Mouse (Mus musculus): ENCODE measurements around the gene Sorl1.

The Sorl1 gene

DNA sequence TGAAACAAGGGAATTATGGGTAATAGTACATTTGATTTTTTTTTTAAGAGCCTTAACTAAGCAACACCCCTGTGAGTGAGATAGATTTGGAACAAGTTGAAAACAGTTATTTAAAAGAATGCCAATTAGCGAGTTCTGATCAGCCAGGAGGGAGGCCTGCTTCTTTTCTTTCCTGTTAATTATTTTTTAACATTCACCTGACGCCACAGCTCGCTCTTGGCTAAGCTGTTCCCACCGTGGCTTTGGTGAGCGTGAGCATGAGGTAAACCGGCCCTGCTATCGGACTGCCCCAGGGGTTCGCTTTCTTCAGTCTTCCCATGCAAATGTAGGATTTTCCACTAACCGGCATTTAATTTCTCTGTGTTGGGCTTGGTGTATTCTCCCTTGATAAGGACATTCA is 128.8 kb downstream of the Sorl1 start:
- DNase-seq: no peak

- DNase-seq: no peak
Measured at GRCm38 (mm10) chr9:41993821-41994220, 130.3 kb downstream of the Sorl1 start.

GRCm38 (mm10) chr9:41992841-41993240 is 131.3 kb downstream of the Sorl1 start:
- no peak for DNase-seq

DNA sequence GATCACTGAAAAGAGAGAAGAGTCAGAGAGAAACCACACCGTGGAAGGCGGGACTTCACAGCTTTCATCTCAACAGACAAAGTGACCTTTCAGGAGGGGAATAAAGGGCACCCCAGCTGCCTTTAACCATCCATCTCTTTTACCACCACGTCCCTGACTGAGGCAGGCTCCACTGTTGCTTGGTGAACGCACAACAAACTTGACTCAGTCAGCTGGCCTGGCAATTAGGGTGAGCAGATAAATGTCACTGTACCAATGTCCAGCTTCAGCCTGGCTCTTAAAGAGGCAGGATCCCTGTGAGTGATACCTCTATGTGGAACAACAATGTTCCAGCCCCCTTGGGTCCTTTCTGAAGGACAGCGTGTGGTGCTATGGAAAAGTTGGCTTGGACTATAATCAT is 138.5 kb downstream of the Sorl1 start:
- no peak for DNase-seq

GRCm38 (mm10) chr9:41985052-41985451 is 139.0 kb downstream of the Sorl1 start:
- no peak for DNase-seq

- DNase-seq: no peak
Measured at GRCm38 (mm10) chr9:41984306-41984705, 139.8 kb downstream of the Sorl1 start.

GRCm38 (mm10) chr9:41983286-41983685 is 140.8 kb downstream of the Sorl1 start:
- no peak for DNase-seq

DNA sequence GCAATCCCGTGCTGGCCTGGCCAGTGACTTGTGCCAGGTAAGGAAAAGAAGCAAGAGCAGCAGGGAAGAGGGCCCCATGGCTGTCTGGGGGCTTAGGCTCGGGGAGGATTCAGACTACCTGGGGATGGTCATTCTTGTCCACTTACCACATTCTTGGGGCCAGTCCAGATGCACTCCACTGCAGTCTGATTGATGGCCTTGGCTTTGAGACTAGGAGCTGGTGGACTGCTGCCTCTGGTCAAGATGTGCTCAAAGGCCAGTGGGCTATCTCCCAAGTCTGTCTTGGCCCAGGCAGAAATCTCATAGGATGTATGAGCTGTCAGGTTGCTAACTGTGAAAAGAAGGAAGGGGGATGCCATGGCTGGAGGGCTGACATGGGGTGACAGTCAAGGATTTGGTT is 141.3 kb downstream of the Sorl1 start:
- DNase-seq: no peak

- DNase-seq: no peak
Measured at GRCm38 (mm10) chr9:41982023-41982422, 142.1 kb downstream of the Sorl1 start.

DNA sequence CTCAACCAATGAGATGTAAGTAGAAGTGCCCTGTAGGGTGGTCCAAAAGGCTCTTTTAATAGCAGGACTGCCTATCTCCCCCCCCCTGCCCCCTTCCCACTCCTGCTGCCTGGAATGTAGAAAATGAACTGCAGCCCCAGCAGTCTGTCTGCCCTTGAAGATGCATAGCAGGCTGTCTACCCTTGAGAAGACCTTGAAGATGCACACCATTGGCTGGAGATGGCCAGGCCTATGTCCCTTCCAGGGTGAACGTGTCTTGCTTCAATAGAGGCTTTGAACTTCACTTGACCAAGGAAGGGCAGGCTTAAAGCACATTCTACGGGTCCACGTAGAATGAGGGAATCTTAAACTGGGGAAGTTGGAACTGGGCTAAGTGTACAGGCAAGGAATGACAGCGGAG is 142.8 kb downstream of the Sorl1 start:
- no peak for DNase-seq

- no peak for DNase-seq
Measured at GRCm38 (mm10) chr9:41980796-41981195, 143.3 kb downstream of the Sorl1 start.

- DNase-seq: no peak
Measured at GRCm38 (mm10) chr9:41978366-41978765, 145.7 kb downstream of the Sorl1 start.

- no peak for DNase-seq
Measured at GRCm38 (mm10) chr9:41975968-41976367, 148.1 kb downstream of the Sorl1 start.

DNA sequence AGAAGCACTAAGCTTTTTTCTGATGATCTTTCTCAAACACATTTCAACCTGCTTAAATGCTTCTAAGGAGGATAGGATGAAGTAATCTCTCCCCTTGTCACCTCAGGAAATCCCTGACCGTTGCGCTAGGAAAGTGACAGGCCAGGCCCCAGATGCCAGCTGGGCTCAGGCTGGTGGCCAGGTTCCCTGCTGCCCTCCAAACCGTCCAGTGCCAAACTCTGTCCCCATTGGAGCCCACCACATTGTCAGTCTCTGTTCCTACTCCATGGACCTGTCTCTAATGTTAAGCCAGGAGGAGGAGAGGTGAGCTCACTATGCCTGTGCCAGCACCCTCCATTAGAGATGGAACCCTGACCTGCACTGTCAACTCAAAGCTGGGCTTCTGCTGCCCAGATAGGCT is 149.4 kb downstream of the Sorl1 start:
- DNase-seq: peak; percentile 58

DNA sequence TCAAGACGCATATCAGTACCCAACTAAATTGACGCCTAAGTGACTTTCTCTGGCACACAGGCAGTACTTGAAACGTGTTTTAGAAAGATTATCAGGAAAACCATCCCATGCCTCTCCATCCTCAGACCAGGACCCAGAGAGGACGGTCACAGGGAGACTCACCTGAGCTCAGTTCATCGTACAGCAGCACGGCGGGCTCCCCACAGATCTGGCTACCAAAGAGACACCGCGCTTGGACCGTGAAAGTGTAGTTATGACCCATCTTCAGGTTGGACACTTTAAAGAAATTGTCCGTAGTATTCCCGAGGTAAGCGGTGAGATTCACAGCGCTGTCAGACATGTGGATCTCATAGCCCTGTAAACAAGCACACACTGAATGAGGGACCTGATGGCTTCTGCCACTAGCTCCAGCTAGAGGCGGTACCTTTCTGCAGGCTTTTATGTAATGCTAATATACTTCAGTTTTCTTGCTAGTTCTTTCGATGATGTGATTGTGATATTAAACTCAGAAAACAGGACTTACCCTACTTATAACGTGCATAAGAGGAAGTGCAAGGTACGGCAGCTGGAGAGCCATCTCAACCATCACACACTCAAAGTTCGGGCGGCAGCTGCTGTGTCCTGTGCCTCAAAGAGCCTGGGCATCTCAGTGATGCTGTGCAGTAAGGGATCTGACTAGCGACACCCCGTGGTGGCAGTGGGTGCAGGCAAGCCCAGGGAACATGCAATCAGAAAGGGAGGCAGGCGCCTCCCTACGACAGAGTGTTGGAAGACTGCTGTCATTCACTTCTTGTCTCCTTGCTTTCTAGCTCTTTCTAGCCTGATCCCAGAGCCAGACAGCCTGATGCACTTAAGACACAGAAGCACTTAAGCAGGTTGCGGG is 150.1 kb downstream of the Sorl1 start:
- DNase-seq: peak; percentile 43

- DNase-seq: no peak
Measured at GRCm38 (mm10) chr9:41969961-41970360, 154.1 kb downstream of the Sorl1 start.

DNA sequence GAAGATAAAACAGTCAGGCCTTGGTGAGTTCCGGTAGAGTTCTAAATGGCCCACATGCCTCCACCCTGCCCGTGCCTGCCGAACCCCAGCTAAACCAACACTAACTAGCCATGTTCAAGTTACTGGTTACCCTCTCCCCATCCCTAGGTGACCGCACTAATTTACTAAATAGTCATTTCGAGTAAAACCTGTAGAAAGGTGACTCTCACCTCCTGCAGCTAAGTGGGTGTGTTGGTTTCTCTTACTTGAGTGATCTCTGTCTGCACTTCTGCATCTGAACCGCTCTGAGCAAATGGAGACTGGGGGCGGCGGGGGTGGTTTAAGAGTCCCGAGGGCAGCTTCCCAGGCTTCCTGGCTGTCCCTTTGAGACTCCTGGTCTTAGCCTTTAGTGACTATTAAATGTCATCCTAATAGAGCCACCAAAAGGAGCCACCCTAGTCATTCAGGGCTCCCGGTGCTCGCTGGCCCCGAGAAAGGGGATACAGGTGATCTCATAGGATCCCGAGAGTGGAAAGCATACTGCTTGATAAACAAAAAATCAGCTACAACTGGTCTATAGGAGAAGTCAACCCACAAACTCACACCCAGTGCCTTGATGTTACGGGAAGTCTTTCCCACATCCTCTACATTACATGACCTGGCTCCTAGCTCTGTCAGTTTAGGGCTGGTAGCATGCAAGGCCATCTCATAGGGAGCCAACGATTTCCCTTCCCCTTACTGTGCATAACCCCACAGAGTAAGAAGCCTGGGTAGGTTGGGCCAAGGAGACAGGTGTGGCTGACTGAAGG is 155.2 kb downstream of the Sorl1 start:
- DNase-seq: no peak

DNA sequence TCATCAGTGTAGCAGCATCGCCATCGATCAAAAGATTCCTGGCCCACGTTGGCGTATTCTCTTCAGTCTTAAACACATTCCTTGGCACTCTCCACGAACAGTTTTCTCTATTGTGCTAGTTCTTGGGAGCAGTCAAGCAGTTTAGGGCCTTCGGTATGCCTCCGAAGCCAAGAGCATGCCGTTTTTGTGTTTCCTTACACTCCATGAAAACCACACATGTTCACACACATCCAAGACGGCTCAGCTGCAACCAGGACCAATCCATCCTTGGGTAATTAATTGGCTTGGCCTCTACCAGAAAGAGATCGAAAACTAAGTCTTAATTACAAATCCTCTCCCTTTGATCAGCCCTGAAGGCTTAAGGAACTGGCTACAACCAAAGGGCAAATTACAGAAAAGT is 162.8 kb downstream of the Sorl1 start:
- no peak for DNase-seq

DNA sequence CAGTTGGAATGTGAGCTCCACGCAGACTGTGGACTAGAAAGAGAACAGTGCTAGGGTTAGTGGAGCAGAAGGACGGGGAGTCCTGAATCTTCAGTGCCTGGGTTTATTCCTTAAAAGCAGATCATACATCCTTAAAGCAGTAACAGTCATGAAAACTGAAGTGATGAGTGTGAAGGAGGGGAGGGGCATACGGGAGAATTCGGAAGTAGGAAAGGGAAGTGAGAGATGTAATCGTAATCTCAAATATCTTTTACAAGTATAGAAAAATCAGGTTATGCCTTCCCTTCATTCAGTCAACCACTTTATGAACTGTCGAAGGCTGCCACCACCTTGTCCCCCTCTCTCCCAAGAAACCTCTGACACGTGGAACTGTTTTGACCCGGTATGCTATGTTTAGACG is 165.8 kb downstream of the Sorl1 start:
- no peak for DNase-seq

GRCm38 (mm10) chr9:41953486-41953885 is 170.6 kb downstream of the Sorl1 start:
- DNase-seq: no peak

DNA sequence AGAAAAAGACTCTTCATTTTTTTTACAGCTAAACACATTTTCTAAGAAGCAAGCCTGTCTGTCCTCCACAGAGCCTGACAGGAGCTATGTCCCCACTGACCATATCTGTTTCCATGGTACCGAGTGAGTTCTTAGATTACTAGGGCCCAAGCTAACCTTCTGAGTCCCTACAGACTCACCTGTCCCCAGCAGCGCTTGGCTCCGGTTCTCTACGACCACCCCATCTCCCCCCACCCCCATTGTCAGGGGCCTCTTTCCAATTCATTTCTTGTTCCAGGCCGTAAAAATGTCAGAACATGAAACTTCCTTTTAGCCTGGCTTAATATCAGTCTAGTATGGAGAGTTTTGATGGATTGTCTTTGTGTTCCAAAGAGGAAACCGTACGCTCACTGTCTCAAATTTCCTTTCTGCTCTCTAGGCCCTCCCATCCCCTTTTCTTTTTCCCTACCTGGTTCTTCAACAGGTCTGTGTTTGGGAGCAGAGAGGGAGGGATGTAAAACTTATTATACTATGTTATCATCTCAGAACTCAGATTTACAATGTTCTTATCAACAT is 171.4 kb downstream of the Sorl1 start:
- DNase-seq: no peak

GRCm38 (mm10) chr9:41951472-41952129 is 172.5 kb downstream of the Sorl1 start:
- DNase-seq: no peak

DNA sequence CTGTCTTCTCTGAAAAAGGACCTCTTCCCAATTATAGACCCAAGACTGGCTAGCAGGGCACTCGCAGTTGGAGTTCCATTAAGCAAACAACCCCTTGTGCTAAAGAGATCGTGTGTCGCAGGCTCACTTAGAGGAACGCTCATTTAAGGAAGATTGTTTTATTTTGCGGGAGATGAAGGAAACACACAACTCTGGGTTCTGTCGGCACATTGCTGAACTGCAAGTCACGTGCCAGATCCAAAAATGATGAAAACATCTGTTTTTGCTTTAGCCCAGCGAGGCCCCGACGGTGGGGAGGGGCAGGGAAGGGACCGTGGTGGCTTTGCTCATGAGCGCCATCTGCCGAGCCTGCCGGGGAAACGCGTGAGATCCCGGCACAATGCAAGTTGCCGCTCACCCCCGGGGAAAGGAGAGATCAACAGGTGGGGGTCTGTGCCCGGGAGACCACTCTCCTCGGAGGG is 173.1 kb downstream of the Sorl1 start:
- peak; percentile 64 for DNase-seq

Measured in cerebellum, adult 11-12 months (tissue).